Mouse (Mus musculus): Measurements from ENCODE around the gene Os9.
"Not testable (repeated sequence)": the region's sequence is repeated elsewhere in the genome, so short reads cannot be mapped to it uniquely, and the experiment has no call there.

Gene Os9

GRCm38 (mm10) chr10:127063913-127064870 is 56.7 kb downstream of the Os9 start:
- no peak for DNase-seq (ENCODE audit: low read depth, low spot score)

- DNase-seq (ENCODE audit: low read depth, low spot score) = peak; percentile 100
These were observed 57.6 kb downstream of the Os9 start, which contains the start of gene Cdk4 for GRCm38 (mm10) chr10:127063239-127063872. Cdk4 (plus strand) TSS chr10:127063534.

DNA sequence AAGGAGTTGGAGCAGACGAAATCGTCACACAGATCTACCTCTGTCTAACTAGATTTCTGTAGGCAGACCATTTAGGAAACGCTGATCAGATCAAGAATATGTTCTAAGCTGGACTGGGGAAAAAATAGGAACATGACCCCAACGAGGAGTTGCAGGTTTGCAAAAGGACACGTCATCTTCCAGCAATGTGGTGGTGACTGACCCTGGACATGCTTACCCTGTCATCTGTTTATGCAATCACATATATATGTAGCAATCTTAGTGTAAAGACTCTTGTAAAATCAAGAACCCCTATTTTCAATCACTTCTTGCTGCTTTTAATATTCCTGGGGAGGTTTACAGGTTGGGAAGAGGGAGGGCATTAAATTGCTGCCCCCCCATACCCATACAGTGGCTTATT is 58.4 kb downstream of the Os9 start:
- DNase-seq (ENCODE audit: low read depth, low spot score) = no peak

GRCm38 (mm10) chr10:127062101-127062500 is 58.8 kb downstream of the Os9 start:
- DNase-seq (ENCODE audit: low read depth, low spot score) = not testable (repeated sequence)

DNA sequence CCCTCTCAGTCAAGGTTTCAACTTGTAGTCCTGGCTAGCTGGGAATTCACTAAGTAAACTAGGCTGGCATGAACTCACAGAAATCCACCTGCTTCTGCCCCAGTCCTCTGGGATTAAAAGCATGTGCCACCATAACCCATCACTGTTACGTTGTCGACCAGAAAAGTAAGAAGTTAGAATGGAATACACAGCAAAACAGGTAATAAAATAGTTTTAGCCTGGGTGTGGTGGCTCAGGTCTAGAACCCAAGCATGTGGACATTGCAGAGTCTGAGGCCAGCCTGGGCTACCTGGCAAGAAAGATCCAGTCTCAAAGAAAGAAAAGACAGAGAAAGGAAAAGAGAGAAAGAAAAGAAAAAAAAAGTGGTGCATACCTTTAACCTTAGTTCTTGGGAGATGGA is 59.4 kb downstream of the Os9 start:
- no peak for DNase-seq (ENCODE audit: low read depth, low spot score)

- DNase-seq (ENCODE audit: low read depth, low spot score) = no peak
These were observed 59.8 kb downstream of the Os9 start for GRCm38 (mm10) chr10:127061085-127061484.

DNA sequence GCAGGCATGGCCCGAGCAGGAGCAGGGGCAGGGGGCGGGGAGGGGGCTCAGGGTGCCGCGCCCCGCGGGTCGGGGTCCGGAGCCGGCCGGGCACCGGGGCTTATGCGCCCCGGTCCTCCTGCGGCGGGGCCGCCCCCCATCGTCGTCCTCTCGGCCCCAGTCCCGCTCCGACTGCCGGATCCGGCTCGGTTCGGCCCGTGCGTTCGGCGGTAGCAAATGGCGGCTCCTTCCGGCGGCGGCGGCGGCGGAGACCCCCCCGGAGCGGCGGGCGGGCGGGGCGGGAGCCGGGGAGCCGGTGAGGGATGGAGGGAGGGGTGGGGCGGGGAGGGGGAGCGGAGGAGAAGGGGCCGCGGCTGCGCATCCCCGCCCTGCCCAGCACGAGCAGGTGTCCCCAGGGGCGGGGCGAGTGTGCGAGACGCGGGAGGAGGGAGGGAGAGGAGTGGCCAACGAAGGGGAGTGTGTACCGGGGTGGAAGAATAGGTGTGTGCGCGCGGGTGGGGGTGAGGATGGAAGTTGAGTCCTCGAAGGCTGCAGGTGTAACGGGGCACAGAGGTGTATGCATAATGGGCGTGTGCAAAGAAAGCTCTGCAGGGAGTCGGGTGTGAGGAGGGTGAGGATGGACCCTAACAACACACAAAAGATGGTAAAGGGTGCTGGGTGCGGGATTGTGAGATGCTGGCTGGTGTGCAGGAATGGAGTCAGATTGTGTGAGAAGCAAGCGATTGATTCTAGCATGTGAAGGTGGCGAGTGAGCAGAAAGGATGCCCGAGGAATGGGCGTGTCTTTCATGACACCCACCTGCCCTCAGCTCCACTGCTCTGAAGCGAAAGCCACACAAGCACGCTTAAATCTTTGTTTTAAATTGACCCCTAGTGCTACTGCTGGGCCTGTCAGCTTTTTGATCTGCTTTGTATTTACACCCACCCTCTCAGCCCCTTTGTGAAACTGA is 60.7 kb downstream of the Os9 start, which contains the start of gene March9:
Gene March9, minus strand, starts transcription at position 217 of the 949 bp plus-strand sequence.
- peak; percentile 94 for DNase-seq (ENCODE audit: low read depth, low spot score)

DNA sequence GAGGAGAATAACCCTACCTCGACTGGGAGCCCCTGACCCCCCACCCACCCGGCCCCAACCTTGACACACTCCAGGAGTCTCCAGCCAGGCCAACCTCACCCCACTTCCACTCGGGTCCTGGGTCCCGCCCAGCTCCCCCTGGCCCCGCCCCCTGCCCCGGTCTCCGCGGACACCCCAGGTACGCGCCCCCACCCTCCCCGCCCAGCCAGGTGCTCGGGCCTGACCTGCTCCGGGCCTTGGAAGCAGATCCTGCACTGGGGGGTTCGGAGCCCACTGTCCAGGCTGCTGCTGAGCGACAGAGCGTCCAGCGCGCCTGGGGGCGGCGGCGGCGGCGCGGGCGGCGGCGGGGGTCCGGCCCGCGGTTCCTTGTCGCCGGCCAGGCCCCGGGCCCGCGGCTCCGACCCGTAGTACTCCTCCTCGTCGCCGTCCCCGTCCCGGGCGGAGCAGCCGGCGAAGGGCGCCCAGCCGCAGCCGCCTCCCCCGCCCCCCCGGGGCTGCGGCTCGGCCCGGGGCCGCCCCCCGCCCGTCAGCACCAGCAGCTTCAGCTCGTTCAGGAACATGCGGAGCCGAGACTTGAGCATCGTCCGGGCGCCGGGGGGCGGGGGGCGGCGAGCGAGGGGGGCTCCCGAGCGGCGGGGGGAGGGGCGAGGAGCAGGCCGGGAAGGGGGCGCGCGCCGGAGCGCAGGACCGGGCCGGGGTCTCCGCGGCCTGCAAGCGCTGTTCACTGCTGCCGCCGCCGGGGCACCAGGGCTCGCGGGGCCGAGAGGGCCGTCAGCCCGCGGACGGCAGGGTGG is 61.6 kb downstream of the Os9 start:
- no peak for DNase-seq (ENCODE audit: low read depth, low spot score)

DNA sequence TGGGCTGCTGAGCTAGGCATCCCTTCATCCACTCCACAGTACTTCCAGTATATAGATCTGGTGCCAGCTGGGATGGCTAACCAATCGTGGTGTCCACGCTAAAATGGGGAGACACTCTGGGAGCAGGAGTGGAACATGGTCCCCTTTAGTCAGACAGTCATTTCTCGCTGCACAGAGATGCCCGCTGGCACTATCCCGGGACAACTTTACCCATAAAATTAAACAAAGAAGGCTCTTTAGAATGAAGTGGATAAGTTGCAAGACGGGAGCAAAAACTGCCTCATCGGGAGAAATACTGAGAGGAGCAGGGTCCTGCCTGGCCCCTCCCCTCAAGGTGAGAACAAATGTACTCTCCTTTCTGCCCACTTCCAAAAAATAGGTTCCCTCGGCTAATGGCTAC is 62.2 kb downstream of the Os9 start:
- no peak for DNase-seq (ENCODE audit: low read depth, low spot score)

GRCm38 (mm10) chr10:127058161-127058560 is 62.8 kb downstream of the Os9 start:
- DNase-seq (ENCODE audit: low read depth, low spot score) = peak; percentile 79

- no peak for DNase-seq (ENCODE audit: low read depth, low spot score)
These were observed 64.4 kb downstream of the Os9 start for GRCm38 (mm10) chr10:127056490-127056889.

- DNase-seq (ENCODE audit: low read depth, low spot score) = no peak
These were observed 65.5 kb downstream of the Os9 start for GRCm38 (mm10) chr10:127055406-127055805.

DNA sequence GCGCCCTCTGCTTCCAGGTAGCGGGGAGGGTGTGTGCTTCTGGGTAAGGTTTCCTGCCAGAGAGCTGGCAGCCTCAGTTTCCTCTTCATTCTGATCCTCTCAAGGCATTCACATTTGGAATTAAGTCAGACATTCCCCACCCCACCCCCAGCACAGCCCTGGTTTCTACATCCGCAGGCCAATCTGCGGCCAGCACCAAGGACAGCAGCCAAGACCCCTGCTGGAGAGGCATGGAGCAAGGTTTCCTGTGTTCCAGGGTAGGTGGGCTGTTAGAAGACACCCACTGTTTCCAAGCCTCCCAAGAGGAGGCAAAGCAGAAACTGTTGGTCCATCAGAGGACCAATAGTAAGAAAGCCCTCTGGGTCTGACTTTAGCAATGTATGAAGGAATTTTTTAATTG is 66.3 kb downstream of the Os9 start:
- DNase-seq (ENCODE audit: low read depth, low spot score) = no peak

- no peak for DNase-seq (ENCODE audit: low read depth, low spot score)
These were observed 70.8 kb downstream of the Os9 start for GRCm38 (mm10) chr10:127050119-127050474.

DNA sequence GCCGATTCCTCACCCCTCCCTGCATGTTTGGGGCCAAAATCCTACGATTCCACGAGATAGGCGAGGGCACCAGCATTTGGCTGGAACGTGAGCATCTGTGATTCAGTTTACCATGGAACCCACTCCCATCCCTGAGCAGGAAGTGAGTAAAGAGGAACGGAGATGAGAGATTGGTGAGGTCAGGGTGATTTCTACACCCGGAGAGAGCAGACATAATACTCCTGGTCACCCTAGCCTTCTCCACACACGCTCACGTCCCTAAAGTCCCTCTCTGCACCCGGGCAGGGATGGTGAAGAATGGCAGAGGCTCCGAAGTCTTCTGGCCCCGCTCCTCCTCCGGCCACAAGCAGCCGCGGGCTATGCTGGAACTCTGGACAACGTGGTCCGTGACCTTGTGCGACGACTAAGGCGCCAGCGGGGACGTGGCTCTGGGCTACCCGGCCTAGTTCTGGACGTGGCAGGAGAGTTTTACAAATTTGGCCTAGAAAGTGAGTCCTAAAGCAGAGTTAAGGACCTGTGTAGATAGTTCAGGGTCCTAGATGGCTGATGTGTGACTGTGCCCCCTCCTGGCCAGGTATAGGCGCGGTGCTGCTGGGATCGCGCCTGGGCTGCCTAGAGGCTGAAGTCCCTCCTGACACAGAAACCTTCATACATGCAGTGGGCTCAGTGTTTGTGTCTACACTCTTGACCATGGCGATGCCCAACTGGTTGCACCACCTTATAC is 71.4 kb downstream of the Os9 start:
- DNase-seq (ENCODE audit: low read depth, low spot score) = no peak

GRCm38 (mm10) chr10:127048608-127049394 is 72.1 kb downstream of the Os9 start:
- peak; percentile 53 for DNase-seq (ENCODE audit: low read depth, low spot score)

- no peak for DNase-seq (ENCODE audit: low read depth, low spot score)
These were observed 73.0 kb downstream of the Os9 start, which contains the start of gene Cyp27b1 for GRCm38 (mm10) chr10:127047954-127048353. Cyp27b1 (plus strand) TSS chr10:127048250.
